Mouse (Mus musculus) natural killer cell, adult 2 months (primary cell): Measurements from ENCODE around the gene Hadha.
A peak's percentile ranks its signal among the peaks of the same experiment; 100 is the strongest.

Experiments used
- DNase-seq, 2 experiments: peaks; one replicate each; pipeline ENCODE4 v3.0.0; 2022; ENCODE audit warnings: low spot score in 2 of 2

The Hadha gene

GRCm38 (mm10) chr5:30154474-30155394 lies at the start of gene Hadha, which contains the start of gene Hadhb:
TSS of gene Hadha (minus strand) at chr5:30155162.
TSS of gene Hadhb (plus strand) at chr5:30155248.
- peak; percentile 95 for DNase-seq

GRCm38 (mm10) chr5:30204441-30204840 lies 49.5 kb upstream of the Hadha start:
- DNase-seq, result no peak

- no peak for DNase-seq
Measured at GRCm38 (mm10) chr5:30203216-30203885, 48.4 kb upstream of the Hadha start.

GRCm38 (mm10) chr5:30202221-30202620 lies 47.3 kb upstream of the Hadha start:
- no peak for DNase-seq

GRCm38 (mm10) chr5:30201521-30201920 lies 46.6 kb upstream of the Hadha start:
- no peak for DNase-seq

- DNase-seq, result no peak
Measured at GRCm38 (mm10) chr5:30198257-30198656, 43.3 kb upstream of the Hadha start.

GRCm38 (mm10) chr5:30195340-30195739 lies 40.4 kb upstream of the Hadha start:
- DNase-seq, result no peak

- no peak for DNase-seq
Measured at GRCm38 (mm10) chr5:30192452-30192851, 37.5 kb upstream of the Hadha start.

GRCm38 (mm10) chr5:30187687-30188485 lies 32.9 kb upstream of the Hadha start:
- DNase-seq, result no peak

- no peak for DNase-seq
Measured at GRCm38 (mm10) chr5:30175811-30176210, 20.8 kb upstream of the Hadha start.

GRCm38 (mm10) chr5:30172931-30173692 lies 18.1 kb upstream of the Hadha start:
- no peak for DNase-seq

GRCm38 (mm10) chr5:30172115-30172514 lies 17.2 kb upstream of the Hadha start:
- DNase-seq, result no peak

GRCm38 (mm10) chr5:30170303-30170940 lies 15.5 kb upstream of the Hadha start:
- DNase-seq, result no peak

GRCm38 (mm10) chr5:30165234-30165946 lies 10.4 kb upstream of the Hadha start:
- DNase-seq, result no peak

- no peak for DNase-seq
Measured at GRCm38 (mm10) chr5:30162339-30162738, 7.4 kb upstream of the Hadha start.

- DNase-seq, result no peak
Measured at GRCm38 (mm10) chr5:30161836-30162235, 6.9 kb upstream of the Hadha start.

- DNase-seq, result no peak
Measured at GRCm38 (mm10) chr5:30159601-30160000, 4.6 kb upstream of the Hadha start.

GRCm38 (mm10) chr5:30155821-30156629 lies 1.1 kb upstream of the Hadha start:
- peak; percentile 11 to 26 for DNase-seq

- DNase-seq, result no peak
Measured at GRCm38 (mm10) chr5:30155395-30155792, 432 bp upstream of the Hadha start.
